Mouse (Mus musculus) stomach, postnatal 0 days (tissue): ENCODE results near the gene Prkag3. TPM values are rescaled to one million over a fixed set of nuclear protein-coding genes. Genes with fewer than 3 reads are reported as not detected.
A peak's percentile ranks its signal among the peaks of the same experiment; 100 is the strongest.

Experiments used
- ATAC-seq: fragments of 200-750 bp; cut with Nextera tagmentation; 2 replicates; pipeline ENCODE4 v1.8.0; 2017; ENCODE audit not compliant: low FRiP score, low TSS enrichment
- DNase-seq: peaks from one replicate; pipeline ENCODE4 v3.0.0-alpha.2; 2016; ENCODE audit warnings: low spot score
- H3K27ac ChIP-seq: fragments of 300-500 bp; sonication (generic); replicated peaks from 2 replicates; pipeline ENCODE4 v1.5.1; 2014; ENCODE audit warnings: mild to moderate bottlenecking, control low read depth
- H3K27me3 ChIP-seq: fragments of 300-500 bp; sonication (generic); 2 replicates; pipeline ENCODE4 v1.6.1; 2014; ENCODE audit warnings: low read length; ENCODE audit not compliant: control insufficient read depth, insufficient read depth
- H3K36me3 ChIP-seq: fragments of 300-500 bp; sonication (generic); 2 replicates; pipeline ENCODE4 v1.6.1; 2014; ENCODE audit warnings: low read length, mixed read lengths; ENCODE audit not compliant: control insufficient read depth, insufficient read depth
- H3K4me1 ChIP-seq: fragments of 300-500 bp; sonication (generic); replicated peaks from 2 replicates; pipeline ENCODE4 v1.6.1; 2014; ENCODE audit warnings: antibody characterized with exemption; ENCODE audit not compliant: control insufficient read depth, insufficient read depth
- H3K4me2 ChIP-seq: fragments of 300-500 bp; sonication (generic); replicated peaks from 2 replicates; pipeline ENCODE4 v1.6.1; 2014; ENCODE audit warnings: low read depth, mild to moderate bottlenecking, control low read depth, moderate library complexity
- H3K4me3 ChIP-seq: fragments of 300-500 bp; sonication (generic); 2 replicates; pipeline ENCODE4 v1.5.1; 2014; ENCODE audit warnings: low read depth, low read length, control low read depth
- H3K9ac ChIP-seq: fragments of 300-500 bp; sonication (generic); 2 replicates; pipeline ENCODE4 v1.6.1; 2014; ENCODE audit warnings: mild to moderate bottlenecking, low read length, control low read depth, mixed read lengths
- H3K9me3 ChIP-seq: fragments of 300-500 bp; sonication (generic); 2 replicates; pipeline ENCODE4 v1.6.1; 2016; ENCODE audit warnings: low read length; ENCODE audit not compliant: control insufficient read depth
- CTCF ChIP-seq: IDR thresholded peaks from 2 replicates; pipeline ENCODE4 v1.5.1; 2016; ENCODE audit warnings: antibody characterized with exemption, low read depth, mild to moderate bottlenecking, moderate library complexity
- EP300 ChIP-seq: optimal IDR thresholded peaks from 2 replicates; pipeline ENCODE3; 2016; ENCODE audit warnings: antibody characterized with exemption
- WGBS: fragments of 180-500 bp; shearing (Covaris S2); extraction: QIAGEN DNeasy Blood & Tissue Kit; methylation state at CpG from one replicate; pipeline ENCODE4 v1.1.7; 2014; 5-methylcytosine and 5-hydroxymethylcytosine counted together
- polyA plus RNA-seq: library from polyadenylated mRNA; unstranded; fragments of >200 nt; fragmentation: Nextera tagmentation; extraction: Ambion mirVana; gene quantifications from 2 replicates; pipeline ENCODE4 v1.2.1, GENCODE M21; 2015

The Prkag3 gene
- polyA plus RNA-seq = 0.25 and 0.29 TPM in 2 replicates

GRCm38 (mm10) chr1:74748643-74749271 is at the start of gene Prkag3:
Gene Prkag3 (minus strand): TSS chr1:74749221.
- peak; percentile 65 for ATAC-seq
- H3K9ac ChIP-seq = peak within 1 kb of the TSS; percentile 47; the same call in 1 of the 2 replicates
- peak; percentile 74 for DNase-seq
- H3K36me3 ChIP-seq = no peaks in the 10 kb centered on the region
- no peak within 1 kb of the TSS for H3K27ac ChIP-seq
- H3K9me3 ChIP-seq = no peaks in the 10 kb centered on the region
- TF ChIP-seq CTCF (peak; percentile 74), EP300 (no peak)
- 0 out of 2 replicates have a peak, but pooled peaks cover 4% of the 10 kb centered on the region for H3K4me1 ChIP-seq
- no peaks in the 10 kb centered on the region for H3K27me3 ChIP-seq
- 10% methylated on average over 30 of the region's 30 CpGs for WGBS
- H3K4me3 ChIP-seq = peak within 1 kb of the TSS; percentile 19
- H3K4me2 ChIP-seq = peak within 1 kb of the TSS; percentile 48

DNA sequence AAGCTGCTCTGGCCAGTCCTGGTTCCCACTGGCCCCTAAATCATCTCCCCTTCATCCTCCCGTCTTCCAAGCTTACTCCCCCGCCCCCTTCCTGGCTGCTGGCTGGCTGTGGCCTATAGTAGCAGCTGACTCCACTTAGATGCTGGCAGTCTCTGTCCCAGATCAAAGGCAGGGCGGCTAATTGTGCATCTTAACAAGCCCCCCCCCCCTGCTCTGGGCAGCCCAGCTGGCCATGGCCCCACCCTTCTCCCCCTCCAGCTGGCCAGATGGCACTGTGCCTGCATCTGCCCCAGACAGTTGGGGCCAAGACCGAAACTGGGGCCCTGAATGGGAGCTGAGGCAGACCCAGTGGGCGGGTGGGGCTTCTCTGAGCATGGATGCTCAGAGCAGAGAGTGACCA is 48.4 kb upstream of the Prkag3 start:
- H3K9me3 ChIP-seq = no peaks in the 10 kb centered on the region
- no peak overlapping the region for H3K4me2 ChIP-seq
- TF ChIP-seq CTCF (no peak), EP300 (no peak)
- peaks cover 13% of the 10 kb centered on the region; the same call in 1 of the 2 replicates for H3K27me3 ChIP-seq
- 0 out of 2 replicates have a peak overlapping the region, but pooled peaks have one; percentile 9 for H3K27ac ChIP-seq
- 0 out of 2 replicates have a peak, but pooled peaks cover 2% of the 10 kb centered on the region for H3K4me1 ChIP-seq
- no peak; the same call in 1 of the 2 replicates for ATAC-seq
- peak; percentile 27 for DNase-seq
- H3K36me3 ChIP-seq = 0 out of 2 replicates have a peak, but pooled peaks cover 2% of the 10 kb centered on the region
- H3K4me3 ChIP-seq = no peak overlapping the region
- WGBS = 19% methylated on average over 5 of the region's 5 CpGs
- H3K9ac ChIP-seq = no peak overlapping the region

DNA sequence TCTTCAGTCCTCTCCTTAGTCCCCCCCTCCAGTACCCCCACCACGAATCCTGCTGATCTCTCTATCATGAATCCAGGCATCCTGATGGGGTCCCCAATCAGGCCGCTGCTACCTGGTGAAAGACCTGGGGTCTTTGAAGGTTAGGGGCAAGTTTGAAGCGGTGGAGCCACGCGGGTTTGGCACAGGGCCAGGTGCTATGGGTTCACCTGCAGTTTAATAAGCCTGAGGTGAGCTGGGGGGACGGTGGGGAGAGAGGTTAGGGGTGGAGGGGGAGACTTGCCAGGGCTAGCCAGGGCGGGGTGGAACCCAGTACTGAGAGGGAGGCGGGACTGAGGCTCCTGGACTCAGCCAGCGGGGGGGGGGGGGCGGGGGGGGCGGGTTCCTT is 46.1 kb upstream of the Prkag3 start:
- Histone ChIP-seq H3K4me1 (0 out of 2 replicates have a peak, but pooled peaks cover 2% of the 10 kb centered on the region), H3K4me3 (0 out of 2 replicates have a peak overlapping the region, but pooled peaks have one; percentile 27), H3K27ac (peak overlapping the region; percentile 45; the same call in 1 of the 2 replicates), H3K9me3 (no peaks in the 10 kb centered on the region), H3K27me3 (peaks cover 13% of the 10 kb centered on the region; the same call in 1 of the 2 replicates), H3K9ac (no peak overlapping the region), H3K4me2 (peak overlapping the region; percentile 46; the same call in 1 of the 2 replicates), H3K36me3 (no peaks in the 10 kb centered on the region)
- no peak for ATAC-seq
- WGBS = 2% methylated on average over 6 of the region's 11 CpGs
- DNase-seq = no peak
- TF ChIP-seq CTCF = no peak
- TF ChIP-seq EP300 = no peak

DNA sequence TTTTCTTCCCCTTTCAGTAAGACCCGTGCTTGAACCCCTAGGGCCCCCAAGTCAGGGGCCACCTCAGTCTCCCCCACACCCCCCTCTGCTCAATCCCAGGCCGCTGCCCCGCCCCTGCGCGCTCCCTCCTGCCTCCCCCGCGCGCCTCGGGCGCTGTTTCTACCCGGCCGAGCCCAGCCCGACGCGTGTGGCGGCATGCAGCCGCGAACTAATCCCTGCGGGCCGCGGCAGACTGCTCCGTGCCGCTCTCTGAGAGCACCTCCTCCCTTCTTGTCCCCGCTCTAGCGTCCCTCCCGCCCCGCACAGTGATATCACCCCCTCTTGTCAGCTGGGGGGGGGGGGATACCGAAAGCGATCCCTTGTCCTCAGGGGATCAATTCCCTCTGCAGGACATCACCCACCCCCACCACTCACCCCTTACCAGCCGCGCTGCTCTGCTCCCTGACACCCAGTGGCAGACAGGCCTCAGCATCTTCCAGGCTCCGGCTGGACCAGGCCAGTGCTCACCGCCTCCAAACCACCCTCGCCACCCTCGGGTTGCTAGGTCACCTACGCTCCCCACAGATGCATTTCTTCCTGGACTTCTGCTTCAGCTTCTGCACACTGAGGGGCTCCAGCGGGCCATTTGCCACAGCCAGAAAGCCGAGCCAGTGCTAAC is 45.6 kb upstream of the Prkag3 start:
- Histone ChIP-seq H3K4me2 (peak overlapping the region; percentile 46), H3K27ac (peak overlapping the region; percentile 45; the same call in 1 of the 2 replicates), H3K4me1 (0 out of 2 replicates have a peak, but pooled peaks cover 2% of the 10 kb centered on the region), H3K4me3 (peak overlapping the region; percentile 27), H3K9me3 (no peaks in the 10 kb centered on the region), H3K27me3 (peaks cover 13% of the 10 kb centered on the region; the same call in 1 of the 2 replicates), H3K9ac (no peak overlapping the region), H3K36me3 (no peaks in the 10 kb centered on the region)
- TF ChIP-seq CTCF (no peak), EP300 (no peak)
- DNase-seq (peak; percentile 45), ATAC-seq (peak; percentile 38; the same call in 1 of the 2 replicates)
- WGBS = under 1% methylated on average over 34 of the region's 38 CpGs

DNA sequence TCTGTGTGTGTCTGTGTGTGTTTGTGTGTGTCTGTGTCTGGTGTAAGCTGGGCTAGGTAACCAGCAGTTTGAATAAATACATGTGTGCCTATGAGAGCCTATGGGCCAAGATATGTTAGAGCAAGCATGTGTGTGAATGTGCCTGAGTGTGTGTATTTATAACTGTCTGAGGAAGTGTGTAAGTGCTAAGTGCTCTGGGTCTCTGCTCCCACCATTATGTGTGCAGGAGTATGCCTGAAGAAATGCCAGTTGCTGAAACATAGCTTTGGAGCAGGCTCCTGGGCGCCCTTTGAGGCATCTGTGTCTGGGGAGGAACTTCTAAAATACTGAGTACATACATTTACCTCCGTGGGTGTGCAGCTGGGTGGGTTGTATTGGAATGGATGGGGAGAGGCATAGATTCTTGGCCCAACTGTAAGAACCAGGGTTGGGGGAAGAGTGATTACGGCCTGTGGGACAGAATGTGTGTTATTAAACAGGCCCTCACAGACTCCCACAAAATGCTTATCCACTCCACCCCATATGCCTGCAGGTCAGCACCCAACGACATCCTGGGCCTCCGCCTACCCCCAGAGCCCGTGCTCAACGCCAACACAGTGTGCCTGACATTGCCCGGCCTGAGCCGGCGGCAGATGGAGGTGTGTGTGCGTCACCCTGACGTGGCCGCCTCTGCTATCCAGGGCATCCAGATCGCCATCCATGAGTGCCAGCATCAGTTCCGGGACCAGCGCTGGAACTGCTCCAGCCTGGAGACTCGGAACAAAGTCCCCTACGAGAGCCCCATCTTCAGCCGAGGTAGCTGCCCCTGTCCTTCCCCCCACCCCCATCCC is 44.0 kb upstream of the Prkag3 start:
- ATAC-seq (no peak), DNase-seq (no peak)
- Histone ChIP-seq H3K9me3 (no peaks in the 10 kb centered on the region), H3K9ac (no peak overlapping the region), H3K36me3 (no peaks in the 10 kb centered on the region), H3K4me3 (0 out of 2 replicates have a peak overlapping the region, but pooled peaks have one; percentile 12), H3K4me2 (peak overlapping the region; percentile 23; the same call in 1 of the 2 replicates), H3K27ac (no peak overlapping the region), H3K4me1 (0 out of 2 replicates have a peak, but pooled peaks cover 2% of the 10 kb centered on the region), H3K27me3 (peaks cover 13% of the 10 kb centered on the region; the same call in 1 of the 2 replicates)
- TF ChIP-seq EP300 (no peak), CTCF (no peak)
- 26% methylated on average over 19 of the region's 19 CpGs for WGBS
